Mouse (Mus musculus) heart, adult 18-20 months (tissue): Measurements from ENCODE around the gene Ncapg2. TPM values are rescaled to one million over a fixed set of nuclear protein-coding genes. Genes with fewer than 3 reads are reported as not detected.

ENCODE experiments used
- DNase-seq, 2 experiments: peaks; one replicate each; pipeline ENCODE4 v3.0.0; 2021 to 2022; ENCODE audit warnings: mixed read lengths in 1 of 2
- long read RNA-seq, 2 experiments: library from polyadenylated mRNA; stranded (forward); transcript quantifications; one replicate each; pipeline ENCODE4 v2.0.0; 2021
- total RNA-seq, 2 experiments: library from RNA; stranded (reverse); gene quantifications; 2 replicates each; pipeline ENCODE4 v1.2.3; 2021

Ncapg2 gene
- 1 to 10 TPM; 2.9 TPM for total RNA-seq
- long read RNA-seq, experiment 1, partial matches to known transcripts, result 1 of 4 reads
- long read RNA-seq, experiment 1, other reads (novel, unspliced or antisense), result 3 of 4 reads
- long read RNA-seq, experiment 2, partial matches to known transcripts, result 0 of 2 reads
- long read RNA-seq, experiment 2, other reads (novel, unspliced or antisense), result 2 of 2 reads

DNA sequence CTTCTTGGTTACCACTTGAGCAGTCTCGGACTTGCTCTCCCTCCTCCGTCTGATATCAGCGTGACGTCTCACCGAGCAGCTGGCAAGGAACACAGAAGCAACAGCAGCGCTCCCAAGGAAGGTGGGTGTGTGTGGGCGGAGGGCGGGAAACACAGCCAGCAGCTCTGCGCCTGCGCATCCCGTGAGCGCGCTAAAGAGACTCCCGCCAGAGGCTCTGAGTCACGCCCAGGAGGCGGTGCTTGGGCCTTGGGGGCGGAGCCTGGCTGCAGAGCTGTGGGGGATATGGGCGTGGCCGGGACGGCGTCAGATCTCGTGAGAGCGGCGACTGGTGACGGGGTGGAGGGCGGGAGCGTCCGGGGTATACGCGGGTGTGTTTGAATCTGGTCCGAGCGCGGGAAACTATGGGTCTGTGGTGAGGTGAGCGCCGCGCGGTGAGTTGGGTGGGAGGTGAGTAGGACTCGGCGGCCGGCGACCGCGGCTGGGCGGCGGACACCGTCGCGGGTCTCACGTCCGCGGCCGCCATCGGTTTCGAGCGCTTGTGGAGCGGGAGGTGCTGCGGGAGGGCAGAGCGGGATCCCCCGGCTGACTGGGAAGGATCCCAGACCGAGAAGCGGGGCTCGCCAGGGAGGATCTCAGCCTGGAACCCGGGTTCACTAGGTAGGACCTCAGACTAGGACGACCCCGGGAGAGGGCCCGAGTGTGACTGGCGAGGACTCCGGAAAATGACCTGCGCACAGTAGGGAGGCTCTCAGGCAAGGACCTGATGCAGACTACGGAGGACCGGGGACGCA, at the start of gene Ncapg2:
Gene Ncapg2, plus strand, starts transcription at position 358 of the 791 bp plus-strand sequence.
- peak; percentile 98 to 99 for DNase-seq

DNA sequence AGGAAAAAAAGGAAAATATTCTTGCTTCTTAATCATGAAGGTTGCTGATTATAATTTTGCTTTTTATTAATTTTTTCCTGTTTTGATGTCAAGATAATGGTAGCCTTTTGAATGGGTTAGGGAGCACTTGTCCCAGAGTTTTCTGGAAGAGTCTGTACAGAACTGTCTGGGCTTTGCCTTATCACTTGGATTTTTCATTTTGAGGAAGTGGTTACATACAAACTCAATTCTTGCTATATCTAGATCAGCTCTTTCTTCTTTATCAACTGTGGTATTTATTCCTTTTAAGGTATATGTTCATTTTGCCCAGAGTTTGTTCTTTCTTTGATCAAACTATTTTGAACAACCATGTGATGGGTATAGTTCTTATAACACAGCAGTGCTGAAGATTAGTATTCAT, 43.1 kb upstream of the Ncapg2 start:
- no peak for DNase-seq

DNA sequence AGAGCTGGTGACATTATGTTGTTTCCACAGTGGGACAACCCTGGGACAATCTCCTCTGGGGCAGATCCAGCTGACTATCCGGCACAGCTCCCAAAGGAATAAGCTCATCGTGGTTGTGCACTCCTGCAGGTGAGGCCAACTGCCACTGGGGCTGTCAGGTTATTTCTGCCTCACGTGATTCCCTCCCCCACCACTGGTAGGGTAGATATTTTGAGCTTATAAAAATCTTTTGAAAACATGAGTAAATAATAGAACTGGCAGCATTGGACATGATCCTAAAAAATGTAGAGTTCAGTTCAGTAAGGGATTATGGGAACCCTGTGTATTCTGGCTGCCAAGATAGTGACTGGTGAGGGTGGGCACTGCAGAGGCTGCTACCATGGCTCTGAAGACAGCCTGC, 38.3 kb upstream of the Ncapg2 start:
- DNase-seq, result no peak

GRCm38 (mm10) chr12:116367346-116367745, 37.9 kb upstream of the Ncapg2 start:
- DNase-seq, result no peak

- no peak for DNase-seq
Measured at GRCm38 (mm10) chr12:116368857-116369256, 36.3 kb upstream of the Ncapg2 start.

DNA sequence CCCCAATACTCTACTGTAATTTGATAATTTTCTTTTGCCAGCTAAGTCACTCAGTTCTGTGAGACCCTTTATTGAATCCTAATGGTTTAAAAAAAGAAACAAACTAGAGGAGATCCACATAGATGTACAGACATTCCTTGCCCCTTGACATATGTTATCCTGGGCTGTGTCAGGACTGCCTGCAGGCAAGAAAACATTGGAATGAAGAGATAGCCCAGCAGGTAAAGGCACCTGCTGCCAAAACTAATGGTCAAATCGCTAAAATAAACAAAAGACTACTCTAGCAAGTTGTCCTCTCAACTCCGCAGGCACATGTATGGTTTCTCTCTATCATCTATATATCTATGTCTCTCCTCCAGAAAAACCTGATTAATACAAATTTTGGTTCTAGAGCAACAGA, 22.1 kb upstream of the Ncapg2 start:
- no peak for DNase-seq

DNA sequence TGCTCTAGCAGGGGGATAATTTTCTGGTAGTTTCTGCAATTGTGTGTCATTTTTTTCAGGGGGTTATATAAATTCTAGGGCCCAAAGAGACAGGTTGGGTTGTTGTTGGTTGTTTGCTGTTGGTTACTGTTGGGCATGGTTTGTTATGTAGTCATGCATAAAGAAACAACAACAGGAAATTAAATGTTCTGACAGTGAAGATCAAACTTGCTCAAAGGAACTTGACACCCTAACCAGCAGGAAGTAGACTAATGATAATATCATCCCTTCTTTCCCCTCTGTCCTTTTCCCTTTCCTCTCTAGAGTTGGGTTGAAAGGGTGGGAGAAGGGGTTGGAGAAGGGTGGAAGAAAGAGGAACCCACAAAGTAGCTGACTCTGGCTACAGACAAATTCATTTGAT, 21.2 kb upstream of the Ncapg2 start:
- no peak for DNase-seq

DNA sequence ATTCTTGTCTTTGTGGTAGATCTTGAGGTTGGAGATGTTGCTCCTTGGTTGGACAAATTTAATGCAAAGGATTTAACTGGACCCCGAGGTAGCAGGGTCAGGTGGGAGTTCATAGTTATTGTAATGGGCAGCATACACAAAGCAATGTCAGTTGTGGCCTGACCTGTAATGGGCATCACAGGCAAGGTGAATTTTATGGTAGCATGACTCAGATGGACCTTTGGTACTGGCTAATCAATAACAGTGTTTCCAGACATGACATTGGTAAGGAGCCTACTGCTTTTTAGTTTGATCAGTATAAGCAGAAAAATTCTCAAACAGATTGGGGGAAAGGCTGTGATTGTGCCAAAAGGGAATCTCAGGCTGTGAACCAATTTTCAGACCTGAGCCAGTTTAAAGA, 18.4 kb upstream of the Ncapg2 start:
- no peak for DNase-seq

GRCm38 (mm10) chr12:116389868-116390267, 15.3 kb upstream of the Ncapg2 start:
- DNase-seq, result peak in 1 of 2 experiments; percentile 18

DNA sequence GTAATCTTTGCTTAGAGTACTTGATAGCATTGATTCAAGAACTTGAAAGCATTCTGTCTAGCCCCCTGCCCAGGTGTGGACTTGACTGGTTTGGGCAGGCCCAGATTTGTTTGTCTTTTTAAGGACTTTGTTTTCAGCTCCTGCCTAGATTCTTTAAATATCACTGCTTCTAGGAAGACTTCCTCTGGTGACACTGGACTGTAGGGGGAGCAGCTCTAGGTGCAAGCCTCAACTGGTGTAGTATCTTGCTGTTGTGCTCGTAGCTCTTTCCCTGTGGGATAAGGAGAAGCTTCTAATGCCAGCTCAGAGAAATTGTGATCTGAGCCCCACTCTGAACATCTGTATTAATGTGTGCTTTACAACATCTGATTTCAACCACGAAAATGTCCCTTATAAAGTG, 10.9 kb upstream of the Ncapg2 start:
- no peak for DNase-seq

DNA sequence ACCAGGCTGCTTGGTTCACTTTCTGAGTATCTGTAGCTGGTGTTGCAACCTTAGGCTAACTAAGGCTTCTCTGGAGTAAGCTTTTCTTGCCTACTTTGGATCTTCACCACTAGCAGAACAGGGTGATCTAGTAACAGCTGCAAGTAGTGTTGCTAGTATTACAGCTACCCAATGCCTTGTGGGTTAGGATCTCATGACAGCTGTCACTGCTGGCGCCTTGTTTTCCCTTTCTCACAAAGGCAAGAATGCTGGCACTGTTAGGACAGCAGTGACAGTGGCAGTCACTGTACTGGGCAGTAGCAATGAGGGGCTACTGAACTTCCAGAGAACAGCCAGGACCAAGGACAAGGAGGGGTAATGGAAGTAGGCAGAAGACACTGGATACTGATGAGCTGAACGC, 9.9 kb upstream of the Ncapg2 start:
- DNase-seq, result no peak

DNA sequence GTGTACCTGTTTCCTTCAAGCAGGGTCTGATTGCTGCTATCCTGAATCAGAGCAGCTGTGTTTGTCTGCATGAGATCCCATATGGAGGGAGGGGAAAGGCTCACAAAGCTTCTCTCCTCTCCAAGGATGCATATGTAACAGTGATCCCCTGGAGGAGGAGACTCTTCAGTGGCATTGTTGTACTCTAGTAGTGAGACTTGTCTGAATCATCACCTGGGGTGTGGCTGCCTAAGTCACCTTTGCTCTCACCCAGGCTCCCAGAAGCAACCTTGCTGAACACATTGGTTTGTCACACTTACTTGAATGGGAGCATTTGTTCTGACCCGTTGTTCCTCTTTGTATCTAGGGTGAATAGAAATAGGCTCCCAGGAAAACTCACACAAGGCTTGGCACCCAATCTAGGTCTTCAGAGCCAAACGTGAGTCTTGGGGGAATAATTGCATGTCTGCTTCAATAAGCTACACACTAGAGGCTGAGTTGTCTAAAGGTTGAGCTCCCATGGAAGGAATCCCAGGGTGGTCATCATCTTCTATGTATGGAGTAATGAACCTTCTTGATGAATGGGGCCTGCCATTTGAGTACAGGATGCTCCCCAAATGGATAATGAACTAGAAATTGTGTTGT, 9.0 kb upstream of the Ncapg2 start:
- no peak for DNase-seq

DNA sequence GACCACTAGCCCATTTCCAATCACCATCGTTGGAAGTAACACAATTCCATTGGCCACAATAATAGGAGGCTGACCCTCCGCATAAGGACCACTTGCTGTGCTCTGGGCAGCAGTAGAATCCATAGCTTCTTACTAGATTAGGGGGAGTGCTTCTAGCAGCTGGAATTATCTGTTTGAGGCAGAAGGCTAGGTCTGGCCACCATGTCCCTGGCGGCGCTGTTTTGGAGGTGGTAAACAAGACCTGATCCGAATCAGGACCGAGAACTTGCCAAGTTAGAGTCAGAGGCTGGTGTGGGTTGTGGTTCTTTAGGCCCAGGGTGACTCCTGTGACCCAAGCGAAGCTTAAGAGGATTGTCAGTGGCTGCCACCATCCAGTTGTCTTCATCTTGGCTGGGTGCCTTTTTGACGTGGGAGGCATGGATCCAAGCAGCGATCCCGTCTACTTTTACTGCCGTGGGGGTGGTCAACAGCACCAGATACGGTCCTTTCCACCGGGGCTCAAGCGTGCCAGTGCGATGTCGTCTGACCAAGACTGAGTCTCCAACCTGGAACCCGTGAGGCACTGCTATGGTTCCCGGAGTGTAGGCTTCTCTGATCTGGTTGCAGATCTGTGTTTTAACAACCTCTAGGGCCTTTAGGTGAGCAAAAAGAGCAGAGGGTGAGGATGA, 1.1 kb upstream of the Ncapg2 start:
- peak in 1 of 2 experiments; percentile 15 for DNase-seq

GRCm38 (mm10) chr12:116405836-116406155, 594 bp downstream of the Ncapg2 start:
- DNase-seq, result no peak

DNA sequence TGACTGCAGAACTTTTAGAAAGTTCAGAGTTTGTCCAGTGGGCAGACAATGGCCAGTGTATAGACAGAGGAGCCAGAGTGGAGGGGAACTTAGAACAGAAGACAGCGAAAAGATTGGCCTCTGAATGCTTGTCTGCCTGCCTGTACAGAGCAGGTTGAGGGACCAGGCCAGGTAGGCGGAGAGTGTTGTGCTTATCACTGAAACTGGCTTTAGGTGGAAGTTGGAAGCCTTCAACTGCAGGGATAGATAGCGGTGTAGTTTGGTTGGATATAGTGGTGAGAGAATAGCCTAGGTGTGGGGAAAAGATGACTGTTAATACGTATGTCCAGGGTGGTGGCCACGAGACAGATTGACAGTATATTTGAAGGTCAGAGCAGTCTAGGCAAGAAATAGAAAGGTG, 2.7 kb downstream of the Ncapg2 start:
- no peak for DNase-seq

GRCm38 (mm10) chr12:116414941-116415340, 9.7 kb downstream of the Ncapg2 start:
- no peak for DNase-seq

- DNase-seq, result no peak
Measured at GRCm38 (mm10) chr12:116416514-116416913, 11.3 kb downstream of the Ncapg2 start.

GRCm38 (mm10) chr12:116421656-116422055, 16.5 kb downstream of the Ncapg2 start:
- no peak for DNase-seq

GRCm38 (mm10) chr12:116425392-116425791, 20.2 kb downstream of the Ncapg2 start:
- DNase-seq, result no peak

DNA sequence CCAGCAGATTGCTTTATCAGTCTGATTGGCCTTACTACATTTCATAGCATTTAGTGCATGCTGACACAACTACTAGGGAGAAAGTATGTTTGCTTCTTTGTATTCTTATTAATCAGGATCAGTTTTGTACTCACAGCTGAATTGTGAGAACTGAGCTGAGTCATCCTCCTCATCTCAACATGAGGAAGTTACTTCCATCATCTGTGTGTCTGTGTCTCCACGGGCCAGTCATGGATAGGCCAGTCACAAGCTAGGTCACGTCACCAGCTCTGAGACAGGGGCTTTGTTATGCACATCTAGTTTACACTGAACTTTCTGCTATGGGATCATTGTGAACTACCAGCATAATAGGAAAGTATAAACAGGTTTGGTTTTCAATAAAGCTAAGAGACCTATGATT, 28.5 kb downstream of the Ncapg2 start:
- DNase-seq, result no peak

GRCm38 (mm10) chr12:116435232-116435631, 30.0 kb downstream of the Ncapg2 start:
- no peak for DNase-seq

DNA sequence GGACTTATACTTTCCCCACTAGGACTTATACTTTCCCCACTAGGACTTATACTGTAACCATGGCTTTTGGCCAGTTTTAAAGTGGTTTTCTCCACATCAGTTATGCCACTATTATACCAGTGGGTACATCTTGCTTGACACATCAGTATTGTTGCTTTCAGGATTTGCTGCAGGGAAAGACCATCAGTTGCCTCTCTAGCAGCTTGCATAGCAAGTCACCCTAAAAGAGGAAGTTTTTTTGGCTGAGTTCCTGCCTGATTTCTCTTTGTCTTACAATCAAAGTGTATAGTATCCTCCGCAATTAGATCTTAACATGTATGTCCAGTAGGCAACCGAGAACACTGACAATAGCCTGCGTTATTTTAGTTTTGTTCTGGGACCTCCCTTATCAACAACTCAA, 30.9 kb downstream of the Ncapg2 start:
- DNase-seq, result peak in 1 of 2 experiments; percentile 17

DNA sequence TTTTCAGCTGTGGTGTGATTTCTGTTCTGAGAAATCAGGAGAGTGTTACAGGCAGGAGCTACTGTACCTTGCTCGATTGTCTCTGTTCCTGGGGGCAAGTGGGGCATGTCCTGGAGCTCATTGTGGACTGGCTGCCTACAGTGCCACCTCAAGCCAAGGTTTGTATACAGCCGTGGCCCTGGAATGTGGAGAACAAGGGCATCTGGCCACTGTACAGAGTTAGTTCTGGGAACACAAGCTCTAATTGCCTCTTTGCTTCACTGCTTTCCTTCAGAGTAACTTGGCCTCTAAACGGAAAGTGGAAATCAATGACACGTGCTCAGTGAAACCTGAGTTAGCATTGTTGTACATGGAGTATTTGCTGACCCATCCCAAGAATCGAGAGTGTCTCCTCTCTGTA, 33.4 kb downstream of the Ncapg2 start:
- DNase-seq, result peak in 1 of 2 experiments; percentile 14
